Mouse (Mus musculus) brain, embryonic 14.5 days (tissue): ENCODE results near the gene Trpv2. TPM values are rescaled to one million over a fixed set of nuclear protein-coding genes. Genes with fewer than 3 reads are reported as not detected.

Source experiments
- DNase-seq: peaks from one replicate; pipeline ENCODE4 v3.0.0-alpha.2; 2011; ENCODE audit warnings: low read depth
- CTCF ChIP-seq: fragments of 200-500 bp; IDR thresholded peaks from 2 replicates; pipeline ENCODE4 v1.5.1; 2012; ENCODE audit warnings: inconsistent platforms, mild to moderate bottlenecking, moderate library complexity, borderline replicate concordance; ENCODE audit not compliant: insufficient read depth, insufficient read length; ENCODE audit errors: extremely low read depth
- POLR2A ChIP-seq: fragments of 200-500 bp; IDR thresholded peaks from 2 replicates; pipeline ENCODE4 v1.6.1; 2012; ENCODE audit warnings: mild to moderate bottlenecking, inconsistent platforms, borderline replicate concordance; ENCODE audit not compliant: poor library complexity, insufficient read depth, insufficient read length, severe bottlenecking; ENCODE audit errors: extremely low read depth
- polyA plus RNA-seq: library from polyadenylated mRNA; depleted of rRNA; stranded (reverse); fragments of >200 nt; gene quantifications from 2 replicates; pipeline ENCODE4 v1.2.3, GENCODE M21; 2012

The Trpv2 gene
- polyA plus RNA-seq, 1 experiment = 26.3 TPM

- DNase-seq = peak; percentile 48
Measured at GRCm38 (mm10) chr11:62629352-62630224, 55.3 kb downstream of the Trpv2 start.

GRCm38 (mm10) chr11:62630225-62630821 is 56.0 kb downstream of the Trpv2 start:
- TF ChIP-seq POLR2A (no peak), CTCF (no peak)
- DNase-seq = peak; percentile 77

More at GRCm38 (mm10) chr11:62629352-62630224, 55.3 kb downstream of the Trpv2 start:
- TF ChIP-seq POLR2A = no peak

GRCm38 (mm10) chr11:62631138-62631537 is 56.9 kb downstream of the Trpv2 start:
- peak; percentile 27 for DNase-seq
- TF ChIP-seq POLR2A = no peak
- no peak for TF ChIP-seq CTCF

- no peak for DNase-seq
- no peak for TF ChIP-seq CTCF
- TF ChIP-seq POLR2A = no peak
Measured at GRCm38 (mm10) chr11:62635406-62635805, 61.1 kb downstream of the Trpv2 start.

- TF ChIP-seq POLR2A (no peak), CTCF (no peak)
- no peak for DNase-seq
Measured at GRCm38 (mm10) chr11:62636105-62636839, 62.0 kb downstream of the Trpv2 start.

- TF ChIP-seq CTCF (no peak), POLR2A (no peak)
- no peak for DNase-seq
Measured at GRCm38 (mm10) chr11:62636840-62637221, 62.5 kb downstream of the Trpv2 start.

GRCm38 (mm10) chr11:62637401-62637800 is 63.1 kb downstream of the Trpv2 start:
- no peak for DNase-seq
- TF ChIP-seq POLR2A (no peak), CTCF (no peak)

- no peak for DNase-seq
- TF ChIP-seq POLR2A (no peak), CTCF (no peak)
Measured at GRCm38 (mm10) chr11:62637806-62638205, 63.5 kb downstream of the Trpv2 start.

- no peak for TF ChIP-seq POLR2A
- no peak for TF ChIP-seq CTCF
- no peak for DNase-seq
Measured at GRCm38 (mm10) chr11:62638402-62638801, 64.1 kb downstream of the Trpv2 start.

- no peak for DNase-seq
- no peak for TF ChIP-seq CTCF
Measured at GRCm38 (mm10) chr11:62640378-62640777, 66.1 kb downstream of the Trpv2 start.

GRCm38 (mm10) chr11:62642023-62642844 is 67.9 kb downstream of the Trpv2 start:
- DNase-seq = peak; percentile 39
- TF ChIP-seq POLR2A (no peak), CTCF (no peak)
